Mouse (Mus musculus) retina, embryonic 14.5 days (tissue): ENCODE data around the gene Pank1.

Experiments used
- DNase-seq: peaks from one replicate; pipeline ENCODE4 v3.0.0-alpha.2; 2015; ENCODE audit warnings: low spot score

The Pank1 gene

DNA sequence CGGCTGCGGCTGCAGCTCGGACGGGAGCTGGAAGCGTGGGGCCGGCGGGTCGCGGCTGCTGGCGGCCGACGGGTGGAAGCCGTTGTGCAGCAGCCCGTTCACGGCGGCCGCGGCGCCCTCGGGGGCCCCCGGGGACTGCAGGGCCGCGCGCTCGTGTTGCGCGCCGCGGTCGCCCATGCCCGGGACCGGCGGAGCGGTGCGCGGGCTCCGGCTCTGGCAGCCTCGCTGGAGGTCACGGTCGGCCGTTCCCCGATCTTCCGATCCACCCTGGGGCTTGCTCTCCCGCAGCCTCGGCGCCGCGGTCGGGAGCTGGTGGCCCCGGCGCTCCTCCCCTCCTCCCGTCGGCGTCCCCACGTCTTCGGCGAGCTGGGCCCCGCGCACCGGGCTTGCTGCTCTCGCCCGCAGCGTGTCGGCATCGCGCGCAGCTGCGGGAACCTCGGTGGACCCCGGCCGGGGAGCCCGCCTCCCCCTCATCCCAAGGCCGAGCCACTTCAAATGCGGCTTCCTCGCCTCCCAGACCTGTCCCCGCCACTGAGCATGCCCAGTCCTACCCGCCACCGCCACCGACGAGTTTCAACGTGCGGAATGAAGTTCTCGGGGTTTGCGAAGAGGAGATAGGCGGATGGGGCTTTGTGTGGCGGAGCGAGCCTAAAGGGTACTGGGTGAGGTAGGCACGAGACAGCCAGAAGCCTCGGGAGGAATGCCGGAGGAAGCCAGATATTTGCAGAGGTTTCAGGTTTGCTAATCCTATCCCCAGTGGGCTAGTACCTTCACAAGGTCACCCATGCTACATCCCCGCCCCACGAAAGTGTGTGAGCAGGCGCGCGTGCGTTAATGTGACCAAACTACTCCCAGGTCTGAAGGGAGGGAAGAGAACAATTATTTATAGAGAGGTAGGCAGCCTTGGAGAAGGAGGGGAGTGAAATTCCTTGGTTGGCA is at the start of gene Pank1:
Pank1 (minus strand) TSS at position 853 of the 939 bp plus-strand sequence.
- peak; percentile 75 for DNase-seq

- DNase-seq: no peak
Observed at GRCm38 (mm10) chr19:34922603-34922963, 43.3 kb upstream of the Pank1 start.

GRCm38 (mm10) chr19:34921652-34922602 is 42.7 kb upstream of the Pank1 start, which contains the start of gene Kif20b:
Gene Kif20b (plus strand): TSS chr19:34922361.
- DNase-seq: peak; percentile 94

DNA sequence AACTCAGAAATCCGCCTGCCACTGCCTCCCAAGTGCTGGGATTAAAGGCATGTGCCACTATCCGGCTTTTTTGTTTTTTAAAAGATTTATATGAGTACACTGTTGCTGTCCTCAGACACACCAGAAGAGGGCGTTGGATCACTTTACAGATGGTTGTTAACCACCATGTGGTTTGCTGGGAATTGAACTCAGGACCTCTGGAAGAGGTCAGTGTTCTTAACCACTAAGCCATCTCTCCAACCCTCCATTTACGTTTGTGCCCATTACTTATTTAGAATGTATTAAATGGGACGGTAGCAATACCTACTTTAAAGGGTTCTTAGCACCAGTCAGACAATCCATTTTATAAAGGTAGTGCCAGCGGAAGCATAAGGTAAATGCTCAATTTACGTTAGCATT is 42.0 kb upstream of the Pank1 start:
- DNase-seq: peak; percentile 47

GRCm38 (mm10) chr19:34920531-34920930 is 41.3 kb upstream of the Pank1 start:
- no peak for DNase-seq

- no peak for DNase-seq
Observed at GRCm38 (mm10) chr19:34920066-34920465, 40.8 kb upstream of the Pank1 start.

DNA sequence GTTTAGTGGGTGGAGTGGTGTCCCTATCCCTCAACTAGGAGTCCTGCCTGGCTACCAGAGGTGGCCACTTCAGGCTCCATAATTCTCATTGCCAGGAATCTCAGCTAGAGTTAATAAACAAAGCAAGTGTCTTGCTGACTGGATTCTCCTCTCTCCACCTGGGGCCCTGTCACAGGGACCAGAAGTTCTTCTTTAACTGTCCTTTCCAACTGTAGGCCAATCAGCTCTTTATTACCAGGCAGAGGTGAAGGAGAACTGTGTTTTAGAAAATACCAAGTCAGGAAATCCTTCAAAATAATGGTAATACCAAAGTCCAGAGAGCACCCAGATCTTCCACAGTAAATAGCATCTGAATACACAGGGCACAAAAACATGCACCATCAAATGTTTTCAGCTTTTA is 33.1 kb upstream of the Pank1 start:
- DNase-seq: no peak

DNA sequence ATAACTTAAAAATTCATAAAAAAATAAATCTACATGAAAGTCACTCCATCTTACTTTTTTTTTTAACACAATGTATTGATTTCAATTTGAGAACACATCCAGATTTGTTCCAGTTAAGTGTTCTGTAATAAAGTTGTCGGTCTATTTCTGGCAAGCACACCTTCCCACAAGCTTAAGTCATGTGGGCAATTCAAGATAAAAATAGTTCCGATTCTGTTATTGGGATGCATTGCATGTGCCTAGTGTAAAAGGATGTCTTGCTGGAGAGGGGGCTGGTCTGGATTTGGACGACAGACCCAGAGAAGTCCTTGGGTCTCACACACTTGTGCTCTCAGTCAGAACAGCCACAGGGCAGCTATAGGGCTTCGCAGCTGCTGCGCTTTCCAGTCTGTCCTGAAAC is 27.5 kb upstream of the Pank1 start:
- DNase-seq: no peak

DNA sequence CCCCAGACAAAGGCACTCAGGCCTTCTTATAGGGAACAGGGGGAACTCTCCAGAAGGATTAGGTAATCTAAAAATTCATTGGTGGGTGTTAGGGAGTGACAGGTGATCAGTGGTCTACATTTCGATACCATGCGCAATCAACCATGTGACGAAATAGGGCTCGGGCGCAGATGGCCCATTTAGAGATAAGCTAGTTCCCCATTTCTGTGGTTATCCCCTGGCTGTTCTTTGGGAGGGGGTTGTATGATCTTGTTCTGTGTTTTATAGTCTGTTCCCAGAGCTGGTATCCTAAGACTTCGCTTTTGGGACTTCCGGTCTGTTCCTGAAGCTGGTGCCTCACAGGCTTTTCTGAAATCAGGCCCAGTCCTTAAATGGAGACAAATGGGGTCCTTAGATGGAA is 26.2 kb upstream of the Pank1 start:
- DNase-seq: no peak

DNA sequence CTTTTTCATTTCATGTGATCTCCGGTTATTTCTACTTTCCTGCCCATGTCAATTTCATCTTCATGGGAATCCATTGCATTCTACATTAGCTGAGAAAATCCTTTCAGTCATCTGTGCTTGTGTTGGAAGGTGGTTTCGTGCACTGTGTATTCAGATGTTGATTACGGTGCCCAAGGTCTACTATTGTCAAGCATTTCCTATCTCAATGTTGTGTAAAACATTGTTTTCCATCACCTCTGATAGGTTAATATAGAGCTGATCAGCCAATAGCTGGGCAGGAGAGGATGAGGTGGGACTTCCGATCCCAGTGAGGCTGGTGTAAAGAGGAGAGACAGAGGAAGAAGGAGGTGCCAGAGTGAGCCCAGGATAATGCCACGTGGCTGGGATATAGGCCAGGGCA is 24.8 kb upstream of the Pank1 start:
- no peak for DNase-seq

GRCm38 (mm10) chr19:34901735-34902134 is 22.5 kb upstream of the Pank1 start:
- no peak for DNase-seq

DNA sequence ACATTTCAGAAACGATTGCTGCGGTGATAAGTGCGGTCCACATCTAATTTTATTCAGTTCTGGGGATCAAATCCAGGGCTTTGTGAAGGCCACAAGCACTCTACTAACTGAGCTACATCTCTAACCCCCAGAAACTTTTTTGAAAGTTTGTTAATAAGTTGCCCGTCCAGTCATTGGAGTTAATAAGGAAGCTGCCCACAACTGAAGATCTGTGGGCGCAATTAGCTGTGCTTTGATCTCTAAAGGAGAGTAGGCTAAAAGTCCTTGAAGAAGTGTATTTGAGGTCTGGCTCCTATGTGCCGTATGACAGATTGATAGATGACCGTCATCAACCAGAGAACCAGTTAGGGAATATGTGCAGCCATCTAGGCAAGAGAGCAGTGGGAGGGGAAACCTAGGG is 22.0 kb upstream of the Pank1 start:
- no peak for DNase-seq

DNA sequence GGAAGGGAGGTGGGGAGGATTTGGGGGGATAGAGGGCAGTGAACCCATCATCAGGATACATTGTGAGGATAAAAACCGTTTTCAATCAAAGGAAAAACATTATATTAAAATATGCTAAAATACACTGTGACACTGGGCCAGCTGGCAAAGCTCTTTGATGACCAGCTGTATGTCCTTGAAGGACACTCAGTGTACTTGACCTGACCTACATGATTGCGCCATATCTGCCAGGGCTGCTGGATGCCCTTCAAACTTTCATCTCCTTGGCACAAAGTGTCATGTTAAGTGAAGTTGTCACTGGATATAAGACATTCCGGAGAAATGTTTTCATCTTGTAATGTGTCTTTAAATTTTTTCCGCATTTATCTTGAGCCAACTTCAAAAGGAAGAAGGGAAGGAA is 19.7 kb upstream of the Pank1 start:
- no peak for DNase-seq

- no peak for DNase-seq
Observed at GRCm38 (mm10) chr19:34897082-34897965, 18.1 kb upstream of the Pank1 start.

DNA sequence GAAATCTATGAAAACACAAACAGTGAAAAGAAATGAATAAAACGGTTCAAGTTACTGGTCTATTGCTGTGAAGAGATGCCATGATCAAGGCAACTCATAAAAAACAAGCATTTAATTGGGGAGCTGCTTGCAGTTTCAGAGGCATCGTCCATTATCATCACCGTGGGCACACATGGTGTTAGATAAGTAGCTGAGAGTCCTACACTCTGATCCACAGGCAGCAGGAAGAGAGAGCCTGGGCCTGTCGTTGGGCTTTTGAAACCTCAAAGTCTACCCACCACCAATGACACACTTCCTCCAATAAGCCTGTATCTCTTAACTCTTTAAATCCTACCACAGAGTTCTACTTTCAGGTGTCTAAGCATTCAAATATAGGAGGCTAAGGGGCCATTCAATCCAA is 15.8 kb upstream of the Pank1 start:
- no peak for DNase-seq

- no peak for DNase-seq
Observed at GRCm38 (mm10) chr19:34891590-34891989, 12.3 kb upstream of the Pank1 start.

DNA sequence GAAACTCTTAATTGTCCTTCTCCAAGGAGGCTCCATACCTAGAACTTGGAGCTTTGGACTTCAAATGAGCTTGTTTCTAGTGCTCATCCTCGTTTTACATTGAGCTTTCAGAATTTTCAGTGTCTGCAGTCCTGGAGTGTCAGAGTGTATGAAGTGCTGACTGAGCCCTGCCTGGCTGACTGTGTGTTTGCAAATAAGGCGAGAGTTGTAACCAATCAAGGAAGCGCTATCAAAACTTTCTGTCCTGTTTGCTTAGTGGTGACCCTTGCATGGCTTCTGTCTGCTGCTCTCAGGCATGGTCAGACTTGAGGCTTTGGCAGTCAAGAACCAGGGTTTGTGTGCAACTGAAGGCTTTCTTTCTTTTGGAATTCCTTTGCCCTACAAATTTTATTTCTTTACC is 11.7 kb upstream of the Pank1 start:
- no peak for DNase-seq

DNA sequence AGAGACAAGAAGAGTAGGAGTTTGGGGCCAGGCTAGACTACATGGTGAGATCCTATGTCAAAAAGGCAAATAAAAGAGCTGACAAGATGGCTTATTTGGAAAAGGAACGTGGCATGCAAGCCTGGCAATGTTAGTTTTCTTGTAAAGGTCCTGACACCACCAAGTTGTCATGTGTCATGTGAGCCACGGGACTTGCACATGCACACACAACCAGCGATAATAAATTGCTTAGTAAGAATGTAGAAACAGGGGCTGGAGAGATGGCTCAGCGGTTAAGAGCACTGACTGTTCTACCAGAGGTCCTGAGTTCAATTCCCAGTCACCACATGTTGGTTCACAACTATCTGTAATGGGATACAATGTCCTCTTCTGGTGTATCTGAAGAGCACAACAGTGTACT is 7.1 kb upstream of the Pank1 start:
- DNase-seq: no peak

GRCm38 (mm10) chr19:34883526-34884224 is 4.4 kb upstream of the Pank1 start:
- DNase-seq: no peak

DNA sequence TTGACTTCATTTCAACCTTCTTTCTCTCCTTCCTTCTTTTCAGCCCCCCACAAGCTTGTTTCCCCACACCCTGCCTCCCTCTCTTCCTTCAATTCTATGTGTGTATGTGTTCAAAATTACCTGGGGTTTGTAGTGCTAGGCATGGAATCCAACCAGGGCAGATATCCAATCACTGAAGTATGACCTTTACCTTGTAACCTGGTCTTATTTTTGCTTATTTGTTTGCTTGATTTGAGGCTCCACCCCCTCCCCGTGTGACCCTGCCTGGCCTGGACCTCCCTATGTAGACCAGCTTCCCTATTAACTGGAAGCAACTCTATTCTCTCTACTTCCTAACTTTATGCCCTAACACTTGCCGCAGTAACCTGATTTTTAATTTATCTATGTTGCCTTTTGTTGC is 3.2 kb upstream of the Pank1 start:
- no peak for DNase-seq

- no peak for DNase-seq
Observed at GRCm38 (mm10) chr19:34881160-34881559, 1.9 kb upstream of the Pank1 start.
